Mouse (Mus musculus) heart, embryonic 15.5 days (tissue): ENCODE results near the gene St3gal3. TPM values are rescaled to one million over a fixed set of nuclear protein-coding genes. Genes with fewer than 3 reads are reported as not detected.

Experiments
- ATAC-seq: fragments of 200-750 bp; cut with Nextera tagmentation; replicated peaks from 2 replicates; pipeline ENCODE4 v1.8.0; 2017; ENCODE audit warnings: low read depth, moderate TSS enrichment; ENCODE audit not compliant: insufficient number of reproducible peaks, insufficient read depth, low FRiP score
- H3K27ac ChIP-seq: fragments of 300-500 bp; sonication (generic); 2 replicates; pipeline ENCODE4 v1.5.1; 2015; ENCODE audit warnings: mild to moderate bottlenecking, inconsistent platforms
- H3K27me3 ChIP-seq: fragments of 300-500 bp; sonication (generic); 2 replicates; pipeline ENCODE4 v1.6.1; 2015; ENCODE audit warnings: inconsistent platforms
- H3K36me3 ChIP-seq: fragments of 300-500 bp; sonication (generic); 2 replicates; pipeline ENCODE4 v1.6.1; 2015; ENCODE audit warnings: mild to moderate bottlenecking, inconsistent platforms
- H3K4me1 ChIP-seq: fragments of 300-500 bp; sonication (generic); replicated peaks from 2 replicates; pipeline ENCODE4 v1.6.1; 2015; ENCODE audit warnings: inconsistent platforms
- H3K4me2 ChIP-seq: fragments of 300-500 bp; sonication (generic); 2 replicates; pipeline ENCODE4 v1.6.1; 2015; ENCODE audit warnings: inconsistent platforms, mild to moderate bottlenecking, moderate library complexity
- H3K4me3 ChIP-seq: fragments of 300-500 bp; sonication (generic); 2 replicates; pipeline ENCODE4 v1.5.1; 2015; ENCODE audit warnings: mild to moderate bottlenecking, inconsistent platforms
- H3K9ac ChIP-seq: fragments of 300-500 bp; sonication (generic); 2 replicates; pipeline ENCODE4 v1.6.1; 2015; ENCODE audit warnings: mild to moderate bottlenecking, inconsistent platforms
- H3K9me3 ChIP-seq: fragments of 300-500 bp; sonication (generic); replicated peaks from 2 replicates; pipeline ENCODE4 v1.6.1; 2016; ENCODE audit warnings: inconsistent platforms
- whole genome bisulfite sequencing: fragments of 180-500 bp; shearing (Covaris S2); methylation state at CpG from one replicate; pipeline ENCODE4 v1.1.7; 2015; ENCODE audit warnings: mixed read lengths; 5-methylcytosine and 5-hydroxymethylcytosine counted together
- polyA plus RNA-seq: library from polyadenylated mRNA; unstranded; fragments of >200 nt; fragmentation: Nextera tagmentation; extraction: Ambion mirVana; gene quantifications from 2 replicates; pipeline ENCODE4 v1.2.1, GENCODE M21; 2015

St3gal3 gene
- polyA plus RNA-seq, 1 experiment from 2014 or later, result 7.5 TPM

GRCm38 (mm10) chr4:118043331-118044002, 91.2 kb downstream of the St3gal3 start:
- Histone ChIP-seq H3K9me3 (no peaks in the 10 kb centered on the region), H3K27me3 (no peaks in the 10 kb centered on the region), H3K36me3 (no peaks in the 10 kb centered on the region), H3K9ac (no peak overlapping the region), H3K4me2 (no peak overlapping the region), H3K27ac (0 out of 2 replicates have a peak overlapping the region, but pooled peaks have one; percentile 15), H3K4me3 (no peak overlapping the region), H3K4me1 (peaks cover 13% of the 10 kb centered on the region)
- WGBS, result 74% methylated on average over 8 of the region's 8 CpGs
- no peak for ATAC-seq

GRCm38 (mm10) chr4:118042671-118043320, 91.9 kb downstream of the St3gal3 start:
- no peak overlapping the region for H3K4me2 ChIP-seq
- no peaks in the 10 kb centered on the region for H3K27me3 ChIP-seq
- 62% methylated on average over 7 of the region's 7 CpGs for WGBS
- no peak overlapping the region for H3K9ac ChIP-seq
- H3K27ac ChIP-seq, result 0 out of 2 replicates have a peak overlapping the region, but pooled peaks have one; percentile 15
- H3K9me3 ChIP-seq, result no peaks in the 10 kb centered on the region
- no peak overlapping the region for H3K4me3 ChIP-seq
- H3K4me1 ChIP-seq, result peaks cover 13% of the 10 kb centered on the region
- no peak for ATAC-seq
- no peaks in the 10 kb centered on the region for H3K36me3 ChIP-seq

GRCm38 (mm10) chr4:118041145-118041544, 93.6 kb downstream of the St3gal3 start:
- H3K4me1 ChIP-seq, result peaks cover 13% of the 10 kb centered on the region
- ATAC-seq, result no peak
- H3K4me3 ChIP-seq, result no peak overlapping the region
- no peak overlapping the region for H3K4me2 ChIP-seq
- H3K9me3 ChIP-seq, result no peaks in the 10 kb centered on the region
- H3K36me3 ChIP-seq, result no peaks in the 10 kb centered on the region
- H3K27me3 ChIP-seq, result no peaks in the 10 kb centered on the region
- 80% methylated on average over 9 of the region's 9 CpGs for WGBS
- no peak overlapping the region for H3K9ac ChIP-seq
- H3K27ac ChIP-seq, result no peak overlapping the region

DNA sequence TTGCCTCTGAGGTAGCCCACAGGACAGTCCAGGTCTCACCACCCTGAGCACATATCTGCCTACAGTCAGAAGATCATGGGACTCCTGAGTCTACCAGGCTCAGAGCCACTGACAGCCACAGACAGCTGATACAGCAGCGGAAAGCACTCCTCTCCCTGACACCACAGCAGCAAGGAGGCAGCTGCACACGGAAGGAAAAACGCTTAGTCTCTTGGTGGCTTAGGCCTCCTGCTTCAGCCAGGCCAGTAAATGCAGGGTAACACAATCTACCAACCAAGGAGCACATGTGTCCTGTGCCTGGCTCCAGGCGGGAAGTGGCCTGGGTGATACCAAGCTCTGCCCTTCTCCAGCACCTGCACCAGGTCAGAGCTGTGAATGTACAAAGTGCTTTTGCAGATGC, 94.1 kb downstream of the St3gal3 start:
- Histone ChIP-seq H3K9me3 (no peaks in the 10 kb centered on the region), H3K9ac (no peak overlapping the region), H3K27ac (no peak overlapping the region), H3K36me3 (no peaks in the 10 kb centered on the region), H3K4me1 (peaks cover 13% of the 10 kb centered on the region), H3K4me3 (no peak overlapping the region), H3K27me3 (no peaks in the 10 kb centered on the region), H3K4me2 (no peak overlapping the region)
- WGBS, result 54% methylated on average over 4 of the region's 4 CpGs
- 0 out of 2 replicates have a peak, but pooled peaks have one; percentile 24 for ATAC-seq

DNA sequence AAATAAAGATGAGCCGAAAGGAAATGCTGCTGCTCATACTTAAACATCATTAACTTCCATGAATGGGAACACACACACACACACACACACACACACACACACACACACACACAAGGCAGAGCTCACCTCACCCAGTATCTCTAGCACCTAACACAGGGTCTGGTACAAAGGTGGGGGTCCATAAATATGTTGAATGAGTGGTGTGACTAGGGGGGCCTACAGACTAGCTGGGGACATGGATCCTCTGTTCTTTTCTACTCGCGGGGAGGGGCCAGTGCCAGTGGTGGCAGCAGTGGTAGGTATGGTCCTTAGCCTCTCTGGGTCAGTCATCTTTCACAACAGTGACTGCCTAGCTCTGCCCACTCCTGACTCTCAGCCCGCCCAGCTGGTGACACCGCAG, 94.8 kb downstream of the St3gal3 start:
- peaks cover 13% of the 10 kb centered on the region for H3K4me1 ChIP-seq
- no peak overlapping the region for H3K27ac ChIP-seq
- no peaks in the 10 kb centered on the region for H3K9me3 ChIP-seq
- H3K36me3 ChIP-seq, result no peaks in the 10 kb centered on the region
- H3K4me3 ChIP-seq, result no peak overlapping the region
- ATAC-seq, result no peak
- no peaks in the 10 kb centered on the region for H3K27me3 ChIP-seq
- H3K9ac ChIP-seq, result no peak overlapping the region
- no peak overlapping the region for H3K4me2 ChIP-seq
- WGBS, result 94% methylated on average over 5 of the region's 5 CpGs

DNA sequence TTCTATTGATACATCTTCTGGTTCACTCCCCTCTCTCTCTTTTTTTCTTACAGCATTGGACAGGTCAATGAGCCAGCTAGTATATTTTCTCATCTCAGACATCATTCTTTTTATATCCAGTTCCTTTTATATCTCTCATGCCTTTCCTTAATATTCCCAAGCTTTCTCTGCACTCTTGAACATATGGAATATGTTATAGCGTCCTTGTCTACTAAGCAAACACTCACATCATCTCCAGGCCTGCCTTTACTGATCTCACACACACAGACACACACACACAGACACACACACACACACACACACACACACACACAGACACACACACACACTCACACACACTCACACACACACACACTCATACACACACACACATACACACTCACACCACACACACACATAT, 96.7 kb downstream of the St3gal3 start:
- ATAC-seq, result no peak
- 69% methylated on average over 1 of the region's 1 CpGs for WGBS

DNA sequence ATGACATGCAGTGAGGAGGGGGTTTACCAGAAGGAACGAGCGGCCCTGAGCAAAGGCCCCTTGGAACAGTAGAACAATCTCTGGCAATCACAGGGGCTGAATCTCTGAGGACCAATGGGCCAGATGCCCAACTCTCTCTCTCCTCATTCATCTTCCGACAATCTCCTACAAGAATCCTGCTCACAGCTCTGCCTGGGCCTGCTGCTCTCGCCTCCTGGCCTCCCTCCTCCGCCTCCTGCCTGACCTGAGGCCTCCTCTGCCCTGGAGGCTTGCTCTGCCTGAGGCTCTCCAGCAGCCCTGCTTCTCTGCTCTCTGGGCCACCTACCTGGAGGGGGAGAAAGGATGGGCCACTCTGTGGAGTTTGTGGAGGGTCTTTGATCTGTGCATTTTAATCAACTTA, 97.3 kb downstream of the St3gal3 start:
- Histone ChIP-seq H3K27me3 (no peaks in the 10 kb centered on the region), H3K36me3 (no peaks in the 10 kb centered on the region), H3K4me2 (no peak overlapping the region), H3K4me1 (0 out of 2 replicates have a peak, but pooled peaks cover 3% of the 10 kb centered on the region), H3K9me3 (no peaks in the 10 kb centered on the region), H3K9ac (no peak overlapping the region), H3K27ac (no peak overlapping the region), H3K4me3 (no peak overlapping the region)
- 72% methylated on average over 5 of the region's 5 CpGs for WGBS
- no peak for ATAC-seq

More for the DNA sequence above, 96.7 kb downstream of the St3gal3 start:
- H3K9me3 ChIP-seq, result no peaks in the 10 kb centered on the region
- H3K9ac ChIP-seq, result no peak overlapping the region
- no peak overlapping the region for H3K4me3 ChIP-seq
- H3K4me1 ChIP-seq, result peaks cover 7% of the 10 kb centered on the region
- H3K36me3 ChIP-seq, result no peaks in the 10 kb centered on the region
- no peaks in the 10 kb centered on the region for H3K27me3 ChIP-seq
- H3K27ac ChIP-seq, result no peak overlapping the region
- H3K4me2 ChIP-seq, result no peak overlapping the region

GRCm38 (mm10) chr4:118036531-118036930, 98.2 kb downstream of the St3gal3 start:
- Histone ChIP-seq H3K4me3 (no peak overlapping the region), H3K9me3 (no peaks in the 10 kb centered on the region), H3K27ac (no peak overlapping the region), H3K36me3 (no peaks in the 10 kb centered on the region), H3K9ac (no peak overlapping the region), H3K27me3 (no peaks in the 10 kb centered on the region), H3K4me1 (peaks cover 5% of the 10 kb centered on the region; the same call in 1 of the 2 replicates), H3K4me2 (no peak overlapping the region)
- 89% methylated on average over 4 of the region's 4 CpGs for WGBS
- ATAC-seq, result no peak

DNA sequence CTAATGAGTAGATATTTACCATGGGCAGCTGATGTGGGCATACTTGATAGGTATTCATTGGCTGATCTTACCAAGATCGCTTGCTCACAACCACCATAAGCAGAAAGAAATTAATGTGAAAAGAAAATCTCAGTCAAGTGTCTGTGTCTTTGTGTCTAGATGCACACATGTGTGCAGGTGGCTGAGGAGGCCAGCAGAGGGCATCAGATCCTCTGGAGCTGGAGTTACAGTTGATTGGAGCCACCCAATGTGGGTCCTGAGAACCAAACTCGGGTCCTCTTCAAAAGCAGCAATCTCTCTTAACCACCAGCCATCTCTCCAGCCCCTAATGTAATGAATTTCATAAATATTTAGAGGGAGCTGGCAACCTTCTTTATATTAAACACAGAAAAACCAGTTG, 99.6 kb downstream of the St3gal3 start:
- H3K36me3 ChIP-seq, result no peaks in the 10 kb centered on the region
- ATAC-seq, result no peak
- H3K4me2 ChIP-seq, result no peak overlapping the region
- H3K27ac ChIP-seq, result no peak overlapping the region
- WGBS, result 85% methylated on average over 2 of the region's 2 CpGs
- no peak overlapping the region for H3K4me3 ChIP-seq
- H3K9ac ChIP-seq, result no peak overlapping the region
- no peaks in the 10 kb centered on the region for H3K27me3 ChIP-seq
- peaks cover 14% of the 10 kb centered on the region for H3K4me1 ChIP-seq
- no peaks in the 10 kb centered on the region for H3K9me3 ChIP-seq

DNA sequence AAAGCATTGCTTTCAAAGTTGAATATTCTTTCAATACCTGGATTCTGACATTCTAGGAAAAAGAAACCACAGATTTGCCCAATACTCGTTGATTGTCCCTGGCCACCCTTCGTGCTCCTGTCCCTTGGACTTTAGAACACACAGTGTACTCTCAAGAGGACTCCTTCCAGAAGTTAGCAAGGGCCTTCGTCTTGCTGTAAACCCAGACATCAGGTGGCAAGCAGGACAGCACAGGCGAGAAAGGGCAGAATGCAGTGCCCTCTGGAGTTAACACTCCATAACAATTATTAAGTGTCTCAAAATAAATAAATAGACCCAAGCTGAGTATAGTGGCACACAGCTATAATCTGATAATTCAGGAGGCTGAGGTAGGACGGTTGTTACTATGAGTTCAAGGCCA, 101.7 kb downstream of the St3gal3 start:
- Histone ChIP-seq H3K9ac (no peak overlapping the region), H3K27ac (no peak overlapping the region), H3K27me3 (no peaks in the 10 kb centered on the region), H3K4me2 (no peak overlapping the region), H3K9me3 (no peaks in the 10 kb centered on the region), H3K36me3 (no peaks in the 10 kb centered on the region), H3K4me3 (no peak overlapping the region), H3K4me1 (peaks cover 19% of the 10 kb centered on the region)
- 82% methylated on average over 5 of the region's 5 CpGs for WGBS
- no peak for ATAC-seq

DNA sequence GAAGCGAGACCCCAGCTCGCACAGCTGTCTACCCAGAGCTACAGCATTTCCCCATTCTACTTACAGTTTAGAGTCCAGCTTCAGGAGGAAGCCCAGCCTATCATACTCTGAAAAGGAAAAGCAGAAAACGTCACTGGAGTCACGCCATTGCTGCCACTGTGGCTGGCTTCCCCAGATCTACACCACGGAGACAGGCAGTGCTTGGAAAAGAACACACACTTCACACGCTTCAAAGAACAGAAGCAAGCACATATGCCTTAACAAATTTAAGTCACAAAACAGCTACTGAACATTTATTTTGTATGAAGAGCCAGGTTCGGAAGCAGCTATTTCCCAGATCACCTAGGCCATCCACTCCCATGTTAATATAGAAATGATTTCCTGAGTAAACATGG, 102.9 kb downstream of the St3gal3 start:
- no peak for ATAC-seq
- no peak overlapping the region for H3K9ac ChIP-seq
- no peak overlapping the region for H3K27ac ChIP-seq
- no peaks in the 10 kb centered on the region for H3K36me3 ChIP-seq
- H3K27me3 ChIP-seq, result no peaks in the 10 kb centered on the region
- H3K4me2 ChIP-seq, result no peak overlapping the region
- H3K9me3 ChIP-seq, result no peaks in the 10 kb centered on the region
- H3K4me3 ChIP-seq, result no peak overlapping the region
- 83% methylated on average over 7 of the region's 7 CpGs for WGBS
- H3K4me1 ChIP-seq, result peaks cover 19% of the 10 kb centered on the region
